Mouse (Mus musculus) heart, embryonic 12.5 days (tissue): ENCODE measurements around the gene Ntrk1. TPM values are rescaled to one million over a fixed set of nuclear protein-coding genes. Genes with fewer than 3 reads are reported as not detected.
A peak's percentile ranks its signal among the peaks of the same experiment; 100 is the strongest.

Experiments used
- ATAC-seq: fragments of 200-750 bp; cut with Nextera tagmentation; 2 replicates; pipeline ENCODE4 v1.8.0; 2017; ENCODE audit warnings: moderate TSS enrichment, moderate library complexity; ENCODE audit not compliant: insufficient number of reproducible peaks, low FRiP score
- H3K27ac ChIP-seq: fragments of 300-500 bp; sonication (generic); 2 replicates; pipeline ENCODE4 v1.5.1; 2016; ENCODE audit warnings: mild to moderate bottlenecking, moderate library complexity; ENCODE audit not compliant: poor library complexity, severe bottlenecking
- H3K27me3 ChIP-seq: fragments of 300-500 bp; sonication (generic); replicated peaks from 2 replicates; pipeline ENCODE4 v1.6.1; 2016; ENCODE audit warnings: mild to moderate bottlenecking, moderate library complexity
- H3K36me3 ChIP-seq: fragments of 300-500 bp; sonication (generic); 2 replicates; pipeline ENCODE4 v1.6.1; 2016; ENCODE audit warnings: mild to moderate bottlenecking, moderate library complexity
- H3K4me1 ChIP-seq: fragments of 300-500 bp; sonication (generic); replicated peaks from 2 replicates; pipeline ENCODE4 v1.6.1; 2016; ENCODE audit warnings: mild to moderate bottlenecking
- H3K4me2 ChIP-seq: fragments of 300-500 bp; sonication (generic); 2 replicates; pipeline ENCODE4 v1.6.1; 2016; ENCODE audit warnings: mild to moderate bottlenecking, moderate library complexity
- H3K4me3 ChIP-seq: fragments of 300-500 bp; sonication (generic); 2 replicates; pipeline ENCODE4 v1.5.1; 2016; ENCODE audit warnings: mild to moderate bottlenecking
- H3K9ac ChIP-seq: fragments of 300-500 bp; sonication (generic); 2 replicates; pipeline ENCODE4 v1.6.1; 2016; ENCODE audit warnings: mild to moderate bottlenecking, moderate library complexity
- H3K9me3 ChIP-seq: fragments of 300-500 bp; sonication (generic); replicated peaks from 2 replicates; pipeline ENCODE4 v1.6.1; 2016; ENCODE audit warnings: mild to moderate bottlenecking, moderate library complexity
- WGBS: fragments of 180-500 bp; shearing (Covaris S2); methylation state at CpG from one replicate; pipeline ENCODE4 v1.1.7; 2016; 5-methylcytosine and 5-hydroxymethylcytosine counted together
- polyA plus RNA-seq: library from polyadenylated mRNA; unstranded; fragments of >200 nt; fragmentation: Nextera tagmentation; extraction: Ambion mirVana; gene quantifications from 2 replicates; pipeline ENCODE4 v1.2.1, GENCODE M21; 2016

Ntrk1 gene
- polyA plus RNA-seq, 1 experiment from 2014 or later, result 0.26 TPM

DNA sequence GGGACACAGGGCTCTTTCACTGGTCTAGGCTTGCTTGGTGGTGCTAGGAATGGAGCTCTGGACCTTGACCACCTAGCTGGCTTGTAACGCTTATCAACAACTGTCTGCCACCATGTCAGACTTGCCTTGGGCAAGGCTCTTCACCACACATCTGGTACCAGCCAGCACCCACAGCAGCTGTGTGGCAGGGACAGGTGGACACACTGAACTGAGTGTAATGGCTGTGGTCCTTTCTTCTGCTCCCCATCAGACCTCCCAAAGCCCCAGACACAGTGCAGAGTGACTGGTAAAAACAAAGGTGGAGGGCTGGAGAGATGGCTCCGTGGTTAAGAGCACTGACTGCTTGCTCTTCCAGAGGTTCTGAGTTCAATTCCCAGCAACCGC, 28.7 kb downstream of the Ntrk1 start:
- no peak for ATAC-seq
- H3K4me3 ChIP-seq, result no peak overlapping the region
- H3K36me3 ChIP-seq, result no peaks in the 10 kb centered on the region
- peaks cover 61% of the 10 kb centered on the region for H3K4me1 ChIP-seq
- H3K9ac ChIP-seq, result no peak overlapping the region
- 76% methylated on average over 3 of the region's 3 CpGs for WGBS
- no peaks in the 10 kb centered on the region for H3K9me3 ChIP-seq
- H3K4me2 ChIP-seq, result peak overlapping the region; percentile 60; the same call in 1 of the 2 replicates
- H3K27ac ChIP-seq, result peak overlapping the region; percentile 87; the same call in 1 of the 2 replicates
- peaks cover 36% of the 10 kb centered on the region for H3K27me3 ChIP-seq

DNA sequence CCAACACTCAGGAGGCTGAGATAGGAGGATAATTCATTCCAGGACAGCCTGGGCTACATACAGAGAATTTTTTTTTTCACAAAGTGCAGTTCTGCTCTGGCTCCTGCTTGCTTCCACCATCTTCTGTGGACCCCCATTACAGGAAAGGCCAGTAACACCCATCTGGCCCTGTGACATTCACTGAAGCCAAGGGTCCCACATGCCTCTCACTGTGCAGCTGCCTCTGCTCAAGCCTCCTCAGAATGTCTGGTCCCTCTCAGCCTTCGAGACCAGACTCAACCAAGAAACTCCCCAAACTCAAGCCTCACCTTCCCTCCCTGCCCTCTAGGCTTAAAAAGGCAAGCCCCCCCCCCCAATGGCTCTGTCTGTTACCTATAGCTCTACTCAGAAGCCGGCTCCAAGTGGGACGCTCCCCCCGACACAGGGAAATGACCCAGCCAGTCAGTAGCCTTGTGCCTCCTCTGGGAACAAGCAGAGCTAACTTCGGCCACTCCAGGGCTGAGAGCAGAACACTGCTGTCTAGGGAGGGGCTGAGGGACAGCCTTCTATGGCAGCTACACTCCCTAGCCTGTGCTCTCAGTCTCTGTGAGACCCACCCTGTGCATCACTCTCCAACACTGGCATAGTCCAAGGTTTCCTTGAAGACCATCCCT, 29.2 kb downstream of the Ntrk1 start:
- no peak for ATAC-seq
- H3K4me2 ChIP-seq, result peak overlapping the region; percentile 60
- WGBS, result 58% methylated on average over 5 of the region's 5 CpGs
- H3K4me1 ChIP-seq, result peaks cover 61% of the 10 kb centered on the region
- no peak overlapping the region for H3K9ac ChIP-seq
- no peaks in the 10 kb centered on the region for H3K9me3 ChIP-seq
- no peaks in the 10 kb centered on the region for H3K36me3 ChIP-seq
- peak overlapping the region; percentile 87 for H3K27ac ChIP-seq
- H3K4me3 ChIP-seq, result no peak overlapping the region
- H3K27me3 ChIP-seq, result peaks cover 32% of the 10 kb centered on the region

- Histone ChIP-seq H3K4me1 (peaks cover 61% of the 10 kb centered on the region), H3K4me2 (peak overlapping the region; percentile 60), H3K36me3 (no peaks in the 10 kb centered on the region), H3K27ac (peak overlapping the region; percentile 87), H3K4me3 (peak overlapping the region; percentile 19; the same call in 1 of the 2 replicates), H3K9ac (no peak overlapping the region), H3K27me3 (peaks cover 32% of the 10 kb centered on the region), H3K9me3 (no peaks in the 10 kb centered on the region)
- 17% methylated on average over 10 of the region's 10 CpGs for WGBS
- ATAC-seq, result peak; percentile 67
Observed at GRCm38 (mm10) chr3:87765091-87765490, 29.9 kb downstream of the Ntrk1 start.

DNA sequence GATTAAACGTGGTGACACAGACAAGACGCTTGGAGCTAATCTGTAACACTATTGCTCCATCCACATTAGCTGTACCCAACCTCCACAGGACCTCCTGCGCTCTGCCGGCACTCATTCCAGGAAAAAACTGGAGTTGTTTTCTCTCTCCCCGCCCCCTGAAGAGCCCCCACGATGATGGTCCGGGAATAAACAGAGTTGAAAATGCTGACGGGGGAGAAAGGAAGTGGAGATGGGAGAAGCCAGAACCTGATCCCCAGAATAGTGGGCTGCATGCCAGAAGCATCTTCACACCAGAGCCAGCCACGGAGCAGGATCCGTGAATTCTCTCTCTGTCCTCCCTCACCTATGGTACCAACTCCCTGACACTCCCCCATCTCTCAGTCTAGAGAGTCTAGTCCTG, 30.5 kb downstream of the Ntrk1 start:
- H3K9me3 ChIP-seq, result no peaks in the 10 kb centered on the region
- no peak for ATAC-seq
- no peak overlapping the region for H3K9ac ChIP-seq
- peak overlapping the region; percentile 60 for H3K4me2 ChIP-seq
- peak overlapping the region; percentile 19; the same call in 1 of the 2 replicates for H3K4me3 ChIP-seq
- peak overlapping the region; percentile 87 for H3K27ac ChIP-seq
- 18% methylated on average over 10 of the region's 10 CpGs for WGBS
- H3K36me3 ChIP-seq, result no peaks in the 10 kb centered on the region
- peaks cover 27% of the 10 kb centered on the region for H3K27me3 ChIP-seq
- H3K4me1 ChIP-seq, result peaks cover 61% of the 10 kb centered on the region

- 0 out of 2 replicates have a peak, but pooled peaks cover 6% of the 10 kb centered on the region for H3K36me3 ChIP-seq
- peak overlapping the region; percentile 48 for H3K9ac ChIP-seq
- H3K9me3 ChIP-seq, result no peaks in the 10 kb centered on the region
- peak overlapping the region; percentile 87 for H3K27ac ChIP-seq
- H3K27me3 ChIP-seq, result peaks cover 26% of the 10 kb centered on the region
- peak; percentile 58 for ATAC-seq
- H3K4me3 ChIP-seq, result peak overlapping the region; percentile 19
- H3K4me2 ChIP-seq, result peak overlapping the region; percentile 60
- WGBS, result 17% methylated on average over 15 of the region's 15 CpGs
- peaks cover 61% of the 10 kb centered on the region for H3K4me1 ChIP-seq
Observed at GRCm38 (mm10) chr3:87763683-87764289, 31.2 kb downstream of the Ntrk1 start.

GRCm38 (mm10) chr3:87763202-87763601, 31.8 kb downstream of the Ntrk1 start:
- Histone ChIP-seq H3K27me3 (peaks cover 24% of the 10 kb centered on the region), H3K4me1 (peaks cover 61% of the 10 kb centered on the region), H3K27ac (peak overlapping the region; percentile 87), H3K36me3 (0 out of 2 replicates have a peak, but pooled peaks cover 8% of the 10 kb centered on the region), H3K4me2 (peak overlapping the region; percentile 60), H3K9ac (no peak overlapping the region), H3K9me3 (no peaks in the 10 kb centered on the region), H3K4me3 (no peak overlapping the region; the same call in 1 of the 2 replicates)
- no peak for ATAC-seq
- WGBS, result 37% methylated on average over 4 of the region's 4 CpGs

- H3K4me3 ChIP-seq, result no peak overlapping the region
- no peaks in the 10 kb centered on the region for H3K9me3 ChIP-seq
- 64% methylated on average over 20 of the region's 20 CpGs for WGBS
- peaks cover 50% of the 10 kb centered on the region for H3K4me1 ChIP-seq
- peaks cover 23% of the 10 kb centered on the region for H3K27me3 ChIP-seq
- peaks cover 17% of the 10 kb centered on the region for H3K36me3 ChIP-seq
- no peak for ATAC-seq
- no peak overlapping the region for H3K4me2 ChIP-seq
- no peak overlapping the region for H3K27ac ChIP-seq
- H3K9ac ChIP-seq, result no peak overlapping the region
Observed at GRCm38 (mm10) chr3:87761408-87762375, 33.3 kb downstream of the Ntrk1 start.

GRCm38 (mm10) chr3:87758641-87759040, 36.3 kb downstream of the Ntrk1 start:
- no peak for ATAC-seq
- Histone ChIP-seq H3K4me2 (no peak overlapping the region), H3K4me1 (peaks cover 23% of the 10 kb centered on the region), H3K9me3 (no peaks in the 10 kb centered on the region), H3K27me3 (peaks cover 27% of the 10 kb centered on the region), H3K36me3 (peaks cover 28% of the 10 kb centered on the region), H3K9ac (no peak overlapping the region), H3K4me3 (no peak overlapping the region), H3K27ac (no peak overlapping the region)
- 42% methylated on average over 4 of the region's 5 CpGs for WGBS

DNA sequence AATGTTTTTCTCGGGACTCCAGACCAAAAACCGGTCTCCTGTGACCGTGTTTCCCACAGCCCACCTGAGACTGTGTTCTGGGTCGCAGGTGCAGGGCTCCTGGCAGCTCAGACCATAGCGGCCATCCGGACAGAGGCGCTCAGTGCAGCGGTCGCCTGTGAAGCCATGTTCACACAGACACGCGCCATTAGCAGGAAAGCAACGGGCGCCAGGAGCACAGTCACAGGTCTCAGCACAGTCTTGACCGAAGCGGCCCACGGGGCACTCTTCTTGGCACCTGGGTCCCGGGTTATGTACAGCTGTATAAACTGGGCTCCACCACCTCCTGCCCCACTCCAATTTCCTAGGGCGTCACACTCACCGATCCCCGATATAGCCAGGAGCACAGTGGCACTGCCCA, 38.5 kb downstream of the Ntrk1 start:
- WGBS, result 53% methylated on average over 20 of the region's 20 CpGs
- Histone ChIP-seq H3K36me3 (peaks cover 45% of the 10 kb centered on the region), H3K4me3 (no peak overlapping the region), H3K9ac (no peak overlapping the region), H3K9me3 (no peaks in the 10 kb centered on the region), H3K4me2 (no peak overlapping the region), H3K4me1 (peaks cover 1% of the 10 kb centered on the region), H3K27me3 (peaks cover 39% of the 10 kb centered on the region), H3K27ac (no peak overlapping the region)
- no peak for ATAC-seq

- ATAC-seq, result peak; percentile 62
- Histone ChIP-seq H3K4me1 (no peaks in the 10 kb centered on the region; the same call in 1 of the 2 replicates), H3K27ac (no peak overlapping the region), H3K4me2 (peak overlapping the region; percentile 52), H3K9me3 (no peaks in the 10 kb centered on the region), H3K4me3 (peak overlapping the region; percentile 7; the same call in 1 of the 2 replicates), H3K9ac (peak overlapping the region; percentile 28; the same call in 1 of the 2 replicates), H3K27me3 (peaks cover 43% of the 10 kb centered on the region), H3K36me3 (peaks cover 51% of the 10 kb centered on the region)
- 6% methylated on average over 24 of the region's 24 CpGs for WGBS
Observed at GRCm38 (mm10) chr3:87755964-87756363, 39.0 kb downstream of the Ntrk1 start.
